Mouse (Mus musculus) granulocyte monocyte progenitor cell, adult 5-6 weeks (primary cell): Measurements from ENCODE around the gene Brf1. TPM values are rescaled to one million over a fixed set of nuclear protein-coding genes. Genes with fewer than 3 reads are reported as not detected.

ENCODE experiments used
- ATAC-seq: replicated peaks from 2 replicates; pipeline ENCODE4 v1.8.0; 2016; ENCODE audit warnings: mild to moderate bottlenecking, moderate TSS enrichment, inconsistent platforms; ENCODE audit not compliant: poor library complexity, severe bottlenecking
- total RNA-seq, 2 experiments: library from RNA; stranded (forward) in 1 of 2; stranded (reverse) in 1 of 2; fragments of 200-712, 200-1000 nt in 1 of 2; fragments of >200 nt in 1 of 2; fragmentation: Nextera tagmentation in 1 of 2; gene quantifications; 2 replicates each; pipeline ENCODE4 v1.2.3; 2014 to 2017

The Brf1 gene
- total RNA-seq, 2 experiments from 2014 or later = 38.7 to 41.3 TPM

DNA sequence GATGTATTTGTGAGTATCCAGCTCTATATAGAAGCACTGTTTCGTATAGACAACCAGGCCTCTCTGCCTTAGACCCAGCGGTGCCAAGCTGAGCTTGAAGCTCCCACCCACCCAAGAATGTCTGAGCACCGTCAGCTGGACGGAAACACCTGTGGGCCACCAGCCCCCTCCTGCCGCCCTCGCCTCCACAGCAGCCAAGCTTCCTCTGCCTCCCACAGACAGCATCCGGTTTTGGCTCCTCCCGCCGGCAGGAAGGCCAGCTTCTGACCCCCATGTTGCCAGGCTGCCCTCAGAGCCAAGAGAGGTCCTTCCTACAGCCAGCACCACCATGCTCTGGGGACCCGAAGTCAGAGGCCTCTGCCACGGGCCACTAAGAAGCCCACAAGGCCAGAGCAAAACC is 86.0 kb downstream of the Brf1 start:
- ATAC-seq = no peak

DNA sequence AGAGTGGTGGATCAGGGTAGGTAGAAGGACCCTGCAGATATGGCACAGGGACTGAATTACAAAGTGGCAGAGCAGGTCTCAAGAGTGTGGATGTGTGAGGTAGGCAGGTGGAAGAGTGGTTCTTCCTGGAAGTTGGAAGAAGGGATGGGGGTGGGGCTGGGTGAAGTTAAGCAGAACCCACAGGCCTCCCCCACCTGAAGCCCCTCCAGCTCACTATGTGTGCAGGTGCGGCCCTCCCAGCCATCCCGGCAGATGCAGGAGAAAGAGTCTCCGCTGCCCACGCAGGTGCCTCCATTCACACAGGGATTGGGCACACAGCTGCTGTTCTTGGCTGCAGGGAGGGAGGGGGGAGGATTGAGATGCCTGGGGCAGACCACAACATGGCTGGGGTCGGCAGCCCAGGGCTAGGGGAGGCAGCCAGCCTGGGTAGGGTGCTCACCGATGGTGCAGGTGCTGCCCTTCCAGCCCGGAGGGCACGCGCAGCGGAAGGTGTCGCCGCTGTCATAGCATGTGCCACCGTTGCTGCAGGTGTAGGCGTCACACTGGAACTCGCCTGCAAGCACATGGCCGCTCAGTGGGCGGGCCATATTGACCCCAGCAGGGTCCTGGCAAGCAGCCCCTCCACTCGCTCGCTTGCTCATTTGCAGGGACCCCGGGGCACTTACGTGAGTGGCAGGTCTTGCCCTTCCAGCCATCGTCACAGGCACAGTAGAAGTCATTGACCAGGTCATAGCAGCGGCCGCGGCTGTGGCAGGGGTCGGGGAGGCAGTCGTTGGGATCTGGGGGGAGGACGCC is 87.4 kb downstream of the Brf1 start:
- ATAC-seq = no peak

DNA sequence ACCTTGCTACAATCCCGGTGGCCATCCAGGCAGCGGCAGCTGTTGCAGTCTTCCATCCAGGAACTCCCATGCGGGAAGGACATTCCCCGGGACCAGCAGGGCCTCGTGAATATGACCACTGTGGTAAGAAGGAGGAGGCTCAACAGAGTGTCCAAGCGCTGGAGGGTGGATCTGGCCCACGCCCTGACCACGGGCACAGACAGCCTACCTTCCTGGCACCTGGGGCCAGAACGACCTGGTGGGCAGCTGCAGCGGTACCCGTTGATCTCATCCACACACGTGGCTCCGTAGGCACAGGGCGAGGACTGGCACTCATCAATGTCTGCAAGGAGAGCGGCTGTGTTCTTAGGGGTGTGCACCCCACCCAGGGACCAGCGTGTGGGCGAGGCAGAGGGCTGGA is 88.8 kb downstream of the Brf1 start:
- no peak for ATAC-seq

Other genes starting within 250 kb of the Brf1 start
- 39.4 and 92.1 TPM in 2 replicates for gene Pld4, start 240.0 kb downstream of the Brf1 start, total RNA-seq (2014; fragmentation: Nextera tagmentation)
- gene Pld4, start 240.0 kb downstream of the Brf1 start, total RNA-seq (2017) = 21.1 and 25.4 TPM in 2 replicates
- not detected in 2 replicates for gene Ahnak2, start 198.0 kb downstream of the Brf1 start, total RNA-seq (2014; fragmentation: Nextera tagmentation)
- not detected in 2 replicates for gene Ahnak2, start 198.0 kb downstream of the Brf1 start, total RNA-seq (2017)
- 1.7 and 2.4 TPM in 2 replicates for gene Clba1, start 191.8 kb downstream of the Brf1 start, total RNA-seq (2014; fragmentation: Nextera tagmentation)
- 0.30 and 1.2 TPM in 2 replicates for gene Clba1, start 191.8 kb downstream of the Brf1 start, total RNA-seq (2017)
- gene Cdca4, start 171.3 kb downstream of the Brf1 start, total RNA-seq (2014; fragmentation: Nextera tagmentation) = 65.6 and 66.5 TPM in 2 replicates
- gene Cdca4, start 171.3 kb downstream of the Brf1 start, total RNA-seq (2017) = 61.9 and 64.3 TPM in 2 replicates
- 10.4 and 20.5 TPM in 2 replicates for gene Gpr132, start 132.5 kb downstream of the Brf1 start, total RNA-seq (2014; fragmentation: Nextera tagmentation)
- 5.8 and 6.2 TPM in 2 replicates for gene Gpr132, start 132.5 kb downstream of the Brf1 start, total RNA-seq (2017)
- 0.95 and 1.0 TPM in 2 replicates for gene Jag2, start 70.9 kb downstream of the Brf1 start, total RNA-seq (2014; fragmentation: Nextera tagmentation)
- gene Jag2, start 70.9 kb downstream of the Brf1 start, total RNA-seq (2017) = 0.22 and 1.4 TPM in 2 replicates
- gene Nudt14, start 58.6 kb downstream of the Brf1 start, total RNA-seq (2014; fragmentation: Nextera tagmentation) = 15.9 and 33.3 TPM in 2 replicates
- 16.6 and 25.4 TPM in 2 replicates for gene Nudt14, start 58.6 kb downstream of the Brf1 start, total RNA-seq (2017)
- 2.4 and 10.5 TPM in 2 replicates for gene Btbd6, start 24.2 kb downstream of the Brf1 start, total RNA-seq (2014; fragmentation: Nextera tagmentation)
- 3.3 and 6.8 TPM in 2 replicates for gene Btbd6, start 24.2 kb downstream of the Brf1 start, total RNA-seq (2017)
- 23.7 and 28.5 TPM in 2 replicates for gene Pacs2, start 13.8 kb upstream of the Brf1 start, total RNA-seq (2014; fragmentation: Nextera tagmentation)
- 6.9 and 8.8 TPM in 2 replicates for gene Pacs2, start 13.8 kb upstream of the Brf1 start, total RNA-seq (2017)
- not detected in 2 replicates for gene Tex22, start 73.8 kb upstream of the Brf1 start, total RNA-seq (2014; fragmentation: Nextera tagmentation)
- not detected in 2 replicates for gene Tex22, start 73.8 kb upstream of the Brf1 start, total RNA-seq (2017)
- 73.6 and 85.1 TPM in 2 replicates for gene Mta1, start 97.6 kb upstream of the Brf1 start, total RNA-seq (2014; fragmentation: Nextera tagmentation)
- 21.0 and 27.6 TPM in 2 replicates for gene Mta1, start 97.6 kb upstream of the Brf1 start, total RNA-seq (2017)
- not detected in 2 replicates for gene Crip2, start 139.5 kb upstream of the Brf1 start, total RNA-seq (2014; fragmentation: Nextera tagmentation)
- 0.46 TPM in 1 of 2 replicates, not detected in the other for gene Crip2, start 139.5 kb upstream of the Brf1 start, total RNA-seq (2017)
- gene Crip1, start 145.6 kb upstream of the Brf1 start, total RNA-seq (2014; fragmentation: Nextera tagmentation) = 161 and 242 TPM in 2 replicates
- 84.6 and 103 TPM in 2 replicates for gene Crip1, start 145.6 kb upstream of the Brf1 start, total RNA-seq (2017)
- gene Tedc1, start 155.7 kb upstream of the Brf1 start, total RNA-seq (2014; fragmentation: Nextera tagmentation) = 6.5 and 11.1 TPM in 2 replicates
- 6.1 and 22.6 TPM in 2 replicates for gene Tedc1, start 155.7 kb upstream of the Brf1 start, total RNA-seq (2017)
- gene Tmem121, start 185.2 kb upstream of the Brf1 start, total RNA-seq (2014; fragmentation: Nextera tagmentation) = 0.17 TPM in 1 of 2 replicates, not detected in the other
- not detected in 2 replicates for gene Tmem121, start 185.2 kb upstream of the Brf1 start, total RNA-seq (2017)